Mouse (Mus musculus): ENCODE results near the gene Nyap1. TPM values are rescaled to one million over a fixed set of nuclear protein-coding genes. Genes with fewer than 3 reads are reported as not detected.
"Not testable (repeated sequence)": the region's sequence is repeated elsewhere in the genome, so short reads cannot be mapped to it uniquely, and the experiment has no call there.

The Nyap1 gene
- polyA plus RNA-seq, 1 experiment from 2014 or later, result 0.33 TPM

DNA sequence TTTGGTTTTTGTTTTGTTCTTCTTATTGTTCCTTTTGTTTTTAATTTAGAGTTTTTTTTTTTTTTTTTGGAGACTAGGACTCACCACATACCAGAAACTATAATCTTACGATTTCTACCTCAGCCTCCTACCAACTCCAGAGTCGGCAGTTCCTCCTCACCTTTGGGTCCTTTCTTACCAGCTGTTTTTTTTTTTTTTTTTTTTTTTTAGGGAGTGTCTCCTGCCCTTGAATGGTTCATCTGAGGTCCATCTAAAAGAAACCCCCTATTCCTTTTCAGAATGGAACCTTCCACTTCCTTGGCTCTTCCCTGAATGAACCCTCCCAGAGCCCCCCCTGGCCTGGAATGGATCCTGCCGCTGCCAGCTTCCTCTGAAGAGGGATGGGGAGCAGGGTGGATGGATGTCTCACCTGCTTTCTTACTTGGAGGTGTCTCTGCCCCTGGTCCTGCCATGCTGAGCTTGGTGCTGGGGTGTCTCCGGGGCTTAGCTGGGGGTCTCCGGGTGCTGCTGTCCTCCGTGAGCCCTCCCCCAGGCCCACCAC is 3.9 kb downstream of the Nyap1 start:
- Histone ChIP-seq H3K27me3 (replicated peaks) (peaks cover 26% of the 10 kb centered on the region; the same call in 1 of the 2 replicates), H3K27ac (no peak overlapping the region), H3K36me3 (peaks cover 9% of the 10 kb centered on the region; the same call in 1 of the 2 replicates), H3K4me1 (peaks cover 58% of the 10 kb centered on the region), H3K4me3 (no peak overlapping the region), H3K9ac (no peak overlapping the region), H3K9me3 (replicated peaks) (no peaks in the 10 kb centered on the region), H3K4me2 (no peak overlapping the region)
- WGBS (ENCODE audit: insufficient replicate concordance), result 72% methylated on average over 6 of the region's 6 CpGs
- no peak for ATAC-seq

DNA sequence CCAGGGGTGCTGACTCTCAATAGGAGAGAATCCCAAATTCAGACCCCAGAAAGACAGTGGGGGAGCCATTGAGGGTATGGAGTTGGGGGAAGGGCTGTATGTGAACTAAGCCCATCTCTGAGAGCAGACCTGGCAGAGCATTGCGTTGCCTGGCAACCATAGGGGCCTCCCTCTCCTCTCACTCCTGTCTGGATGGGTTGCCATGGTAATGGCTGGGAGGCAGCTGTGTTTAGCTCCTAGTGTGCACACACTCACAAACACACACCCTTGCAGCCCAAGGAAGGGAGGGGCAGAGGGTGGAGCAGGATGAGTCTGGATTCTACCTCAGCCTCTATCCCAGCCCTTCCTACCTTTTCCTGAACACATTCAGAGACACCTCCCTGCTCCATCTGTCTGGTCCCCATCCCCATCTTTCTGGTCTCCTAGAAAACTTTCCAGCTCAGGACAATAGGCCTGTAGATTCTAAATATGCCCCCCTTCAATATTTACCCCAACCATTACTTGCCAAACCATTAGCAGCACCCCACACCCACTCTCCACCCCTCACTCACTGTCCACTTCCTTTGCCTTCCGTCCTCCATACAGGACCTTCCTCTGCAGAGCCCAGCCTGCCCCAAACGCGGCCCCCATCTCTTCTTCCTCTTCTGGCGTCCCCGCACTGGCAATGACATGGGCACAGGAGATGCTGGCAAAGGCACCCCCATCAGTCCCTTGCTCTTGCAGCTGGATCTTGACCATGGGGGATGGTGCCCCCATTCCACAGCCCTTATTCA is 6.9 kb downstream of the Nyap1 start:
- no peak overlapping the region for H3K4me3 ChIP-seq
- no peak overlapping the region for H3K4me2 ChIP-seq
- H3K9ac ChIP-seq, result no peak overlapping the region
- WGBS (ENCODE audit: insufficient replicate concordance), result 61% methylated on average over 6 of the region's 6 CpGs
- ATAC-seq, result no peak
- peaks cover 33% of the 10 kb centered on the region for H3K4me1 ChIP-seq
- H3K9me3 ChIP-seq (replicated peaks), result no peaks in the 10 kb centered on the region
- H3K27me3 ChIP-seq (replicated peaks), result peaks cover 44% of the 10 kb centered on the region
- peaks cover 9% of the 10 kb centered on the region; the same call in 1 of the 2 replicates for H3K36me3 ChIP-seq
- H3K27ac ChIP-seq, result no peak overlapping the region

DNA sequence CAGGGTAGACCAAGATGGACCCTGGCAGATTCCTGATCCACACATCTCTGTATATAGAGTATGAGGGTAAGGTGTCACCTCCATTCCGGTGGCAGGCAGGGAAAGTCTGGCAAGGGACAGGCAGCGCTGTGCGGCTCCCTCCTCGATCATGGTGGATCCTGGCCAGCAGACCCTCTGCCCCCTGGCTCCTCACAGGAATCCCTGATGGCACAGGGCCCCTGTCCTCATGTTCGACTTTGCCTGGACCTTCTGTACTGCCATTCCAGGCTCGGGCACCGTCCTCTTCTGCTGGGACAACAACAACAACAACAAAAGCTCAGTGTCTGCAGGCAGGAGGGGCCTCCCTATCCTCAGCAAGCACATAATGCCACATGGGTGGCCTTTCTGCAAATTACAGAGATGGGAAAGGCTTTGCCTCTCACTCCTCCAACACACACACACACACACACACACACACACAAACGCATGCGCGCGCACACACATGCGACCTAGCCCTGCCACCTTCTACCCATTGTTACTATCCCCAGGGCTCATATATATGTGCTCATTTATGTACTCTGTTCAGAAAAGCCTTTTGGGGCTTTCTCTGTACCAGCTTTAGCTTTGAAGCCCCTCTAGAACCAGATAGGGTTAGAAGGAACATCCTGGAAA is 7.6 kb downstream of the Nyap1 start:
- WGBS (ENCODE audit: insufficient replicate concordance), result 86% methylated on average over 12 of the region's 12 CpGs
- no peaks in the 10 kb centered on the region for H3K9me3 ChIP-seq (replicated peaks)
- peaks cover 44% of the 10 kb centered on the region for H3K27me3 ChIP-seq (replicated peaks)
- H3K4me3 ChIP-seq, result no peak overlapping the region
- H3K36me3 ChIP-seq, result peaks cover 9% of the 10 kb centered on the region; the same call in 1 of the 2 replicates
- ATAC-seq, result no peak
- H3K9ac ChIP-seq, result no peak overlapping the region
- no peak overlapping the region for H3K27ac ChIP-seq
- H3K4me2 ChIP-seq, result no peak overlapping the region
- H3K4me1 ChIP-seq, result peaks cover 26% of the 10 kb centered on the region

DNA sequence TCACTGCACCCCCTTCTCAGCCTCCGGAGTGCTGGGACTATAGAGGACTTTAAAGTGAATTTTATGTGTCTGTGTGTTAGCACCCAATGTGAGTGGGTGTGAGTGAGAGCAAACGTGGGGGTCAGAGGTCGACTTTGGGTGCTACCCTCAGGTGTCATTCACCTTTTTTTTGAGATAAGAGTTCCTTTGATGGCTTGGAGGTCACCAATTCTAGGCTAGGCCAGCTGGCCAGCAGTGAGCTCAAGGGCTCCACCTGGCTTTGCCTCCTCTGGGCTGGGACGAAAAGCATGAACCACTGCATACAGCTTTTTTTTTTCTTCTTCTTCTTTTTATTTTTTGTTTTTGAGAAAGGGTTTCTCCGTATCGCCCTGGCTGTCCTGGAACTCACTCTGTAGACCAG is 14.6 kb downstream of the Nyap1 start:
- 61% methylated on average over 6 of the region's 6 CpGs for WGBS (ENCODE audit: insufficient replicate concordance)
- H3K4me3 ChIP-seq, result no peak overlapping the region
- H3K9ac ChIP-seq, result no peak overlapping the region
- peaks cover 29% of the 10 kb centered on the region for H3K27me3 ChIP-seq (replicated peaks)
- H3K4me1 ChIP-seq, result peaks cover 3% of the 10 kb centered on the region; the same call in 1 of the 2 replicates
- ATAC-seq, result 0 out of 2 replicates have a peak, but pooled peaks have one; percentile 21
- H3K27ac ChIP-seq, result no peak overlapping the region
- no peaks in the 10 kb centered on the region for H3K36me3 ChIP-seq
- H3K4me2 ChIP-seq, result no peak overlapping the region
- H3K9me3 ChIP-seq (replicated peaks), result no peaks in the 10 kb centered on the region

DNA sequence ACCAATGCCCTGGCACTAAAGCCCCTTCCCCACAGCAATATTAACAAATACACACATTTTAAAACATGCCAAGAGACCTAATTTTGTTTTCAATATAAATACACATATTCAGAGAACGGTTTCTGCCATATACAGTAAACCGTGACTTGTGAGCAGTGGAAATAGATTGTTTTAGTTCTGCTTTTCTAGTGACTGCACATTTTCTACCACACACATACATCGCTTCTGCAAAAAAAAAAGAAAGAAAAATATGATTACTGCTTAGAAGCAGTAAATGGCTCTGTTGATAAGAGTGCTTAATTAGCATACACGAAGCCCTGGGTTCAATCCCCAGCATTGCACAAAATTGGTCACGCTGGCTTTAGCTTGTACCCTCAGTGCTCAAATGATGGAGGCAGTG is 17.6 kb downstream of the Nyap1 start:
- Histone ChIP-seq H3K4me2 (no peak overlapping the region), H3K27ac (no peak overlapping the region), H3K4me3 (no peak overlapping the region), H3K27me3 (replicated peaks) (peaks cover 17% of the 10 kb centered on the region; the same call in 1 of the 2 replicates), H3K4me1 (peaks cover 22% of the 10 kb centered on the region), H3K9me3 (replicated peaks) (no peaks in the 10 kb centered on the region), H3K36me3 (no peaks in the 10 kb centered on the region), H3K9ac (no peak overlapping the region)
- ATAC-seq, result no peak
- WGBS (ENCODE audit: insufficient replicate concordance), result 67% methylated on average over 5 of the region's 5 CpGs

DNA sequence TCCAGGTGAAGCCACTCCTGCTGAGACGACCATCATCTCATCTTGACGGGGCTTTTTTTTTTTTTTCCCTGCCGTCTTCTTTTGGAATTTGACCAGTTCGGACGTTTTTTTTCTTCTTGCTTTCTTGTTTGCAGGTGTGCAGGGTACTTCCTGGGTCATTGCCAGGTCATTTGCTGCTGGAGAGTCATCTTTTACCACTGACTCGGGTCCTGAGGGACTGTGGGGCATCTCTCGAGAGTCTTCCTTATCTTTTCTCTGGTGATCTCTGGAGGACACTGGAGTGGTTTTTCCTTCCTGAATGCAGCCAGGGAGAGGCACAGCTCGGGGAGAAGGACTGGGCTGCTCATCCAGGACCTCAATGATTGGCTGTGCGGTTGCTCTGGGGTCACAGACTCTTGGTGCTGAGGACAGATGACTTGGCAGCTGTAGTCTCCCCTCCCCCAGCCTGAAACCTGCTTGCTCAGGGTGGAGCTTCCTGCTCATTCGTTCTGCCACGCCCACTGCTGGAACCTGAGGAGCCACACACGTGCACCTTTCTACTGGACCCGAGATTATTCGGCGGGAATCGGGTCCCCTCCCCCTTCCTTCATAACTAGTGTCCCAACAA is 20.7 kb downstream of the Nyap1 start:
- Histone ChIP-seq H3K4me3 (peak overlapping the region; percentile 43), H3K4me2 (peak overlapping the region; percentile 70), H3K4me1 (peaks cover 33% of the 10 kb centered on the region), H3K9ac (peak overlapping the region; percentile 39; the same call in 1 of the 2 replicates), H3K27me3 (replicated peaks) (peaks cover 24% of the 10 kb centered on the region)
- ATAC-seq, result peak; percentile 79
- H3K9me3 ChIP-seq (replicated peaks); H3K27ac ChIP-seq; H3K36me3 ChIP-seq: not testable (repeated sequence)
- 11% methylated on average over 11 of the region's 16 CpGs for WGBS (ENCODE audit: insufficient replicate concordance)

DNA sequence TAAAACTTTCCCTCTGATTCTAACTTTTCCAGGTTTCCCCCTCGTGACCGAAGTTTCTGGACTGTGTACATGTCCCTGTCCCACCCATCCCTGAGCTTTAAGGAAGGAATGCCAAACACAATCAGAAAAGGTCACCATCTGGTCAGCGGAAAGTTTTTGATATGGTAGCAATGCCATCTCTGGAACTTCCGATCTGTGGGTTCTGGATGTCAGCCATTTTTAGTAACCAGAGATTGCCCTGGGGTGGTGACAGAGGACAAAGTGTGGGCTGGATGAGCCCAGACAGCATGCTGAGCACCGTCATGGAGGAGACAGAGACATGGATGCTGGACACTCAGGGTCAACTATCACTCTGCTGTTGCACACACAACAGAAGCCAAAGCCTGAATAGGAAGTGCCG is 22.3 kb downstream of the Nyap1 start:
- peak overlapping the region; percentile 9 for H3K4me2 ChIP-seq
- peaks cover 29% of the 10 kb centered on the region for H3K27me3 ChIP-seq (replicated peaks)
- H3K4me1 ChIP-seq, result peaks cover 33% of the 10 kb centered on the region
- 62% methylated on average over 6 of the region's 6 CpGs for WGBS (ENCODE audit: insufficient replicate concordance)
- H3K9me3 ChIP-seq (replicated peaks), result no peaks in the 10 kb centered on the region
- no peak for ATAC-seq
- no peaks in the 10 kb centered on the region for H3K36me3 ChIP-seq
- H3K9ac ChIP-seq, result no peak overlapping the region
- H3K4me3 ChIP-seq, result no peak overlapping the region
- 0 out of 2 replicates have a peak overlapping the region, but pooled peaks have one; percentile 27 for H3K27ac ChIP-seq

DNA sequence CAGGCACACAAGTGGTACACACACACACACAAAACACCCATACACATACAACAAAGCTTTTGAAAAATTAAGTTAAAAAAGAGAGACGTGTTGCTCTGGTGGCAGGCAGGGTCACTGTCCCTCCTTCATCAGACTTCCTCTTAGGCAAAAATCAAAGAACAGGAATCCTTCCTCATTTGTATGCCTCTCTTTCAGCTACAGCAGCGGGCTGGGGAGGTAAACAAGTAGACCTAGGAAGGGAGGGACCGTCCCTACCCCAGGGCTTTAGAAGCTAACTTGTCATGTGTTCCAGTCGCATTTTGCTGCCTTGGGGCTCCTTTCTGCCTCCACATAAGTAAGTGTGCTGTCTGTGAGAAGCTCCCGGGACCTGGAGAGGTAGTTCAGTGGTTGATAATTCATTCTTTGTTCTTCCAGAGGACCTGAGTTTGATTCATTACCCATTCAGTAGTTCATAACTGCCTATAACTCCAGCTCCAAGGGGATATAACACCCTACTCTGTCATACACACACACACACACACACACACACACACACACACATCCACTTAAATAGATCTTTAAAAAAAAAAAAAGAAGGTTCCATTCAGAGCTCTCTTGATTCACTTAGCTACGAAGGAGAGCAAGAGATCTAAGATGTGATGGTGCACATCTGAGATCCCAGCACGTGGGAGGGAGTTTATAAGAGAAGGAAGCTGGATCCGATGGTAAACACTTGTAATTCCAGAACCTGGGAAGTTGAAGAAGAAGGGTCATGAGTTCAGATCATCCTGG is 23.2 kb downstream of the Nyap1 start:
- Histone ChIP-seq H3K9ac (no peak overlapping the region), H3K4me1 (peaks cover 33% of the 10 kb centered on the region), H3K36me3 (no peaks in the 10 kb centered on the region), H3K4me2 (peak overlapping the region; percentile 9; the same call in 1 of the 2 replicates), H3K9me3 (replicated peaks) (no peaks in the 10 kb centered on the region), H3K4me3 (no peak overlapping the region), H3K27me3 (replicated peaks) (peaks cover 27% of the 10 kb centered on the region), H3K27ac (0 out of 2 replicates have a peak overlapping the region, but pooled peaks have one; percentile 14)
- no peak for ATAC-seq
- 44% methylated on average over 8 of the region's 8 CpGs for WGBS (ENCODE audit: insufficient replicate concordance)

DNA sequence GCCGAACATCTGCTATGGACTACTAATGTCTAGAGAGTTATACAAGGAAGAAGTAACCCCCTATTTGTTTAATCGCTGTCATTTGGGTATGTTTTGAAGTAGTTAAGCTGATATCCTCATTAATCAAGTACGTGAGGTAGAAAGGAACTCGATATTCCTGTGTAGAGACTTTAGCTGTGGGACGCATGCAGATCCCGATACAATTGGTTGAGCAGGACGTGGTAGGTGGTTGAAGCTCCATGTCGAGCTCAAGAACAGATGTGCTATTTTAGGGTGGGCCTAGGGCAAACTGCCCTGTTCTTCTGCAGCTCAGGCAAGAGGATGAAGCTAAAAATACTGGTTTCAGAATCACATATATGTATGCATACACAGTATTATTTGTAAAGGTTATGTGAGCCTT is 25.7 kb downstream of the Nyap1 start:
- H3K4me3 ChIP-seq, result no peak overlapping the region
- no peaks in the 10 kb centered on the region for H3K9me3 ChIP-seq (replicated peaks)
- peaks cover 12% of the 10 kb centered on the region for H3K27me3 ChIP-seq (replicated peaks)
- no peak overlapping the region for H3K4me2 ChIP-seq
- H3K9ac ChIP-seq, result no peak overlapping the region
- H3K4me1 ChIP-seq, result peaks cover 27% of the 10 kb centered on the region
- no peak overlapping the region for H3K27ac ChIP-seq
- 69% methylated on average over 8 of the region's 8 CpGs for WGBS (ENCODE audit: insufficient replicate concordance)
- no peak for ATAC-seq
- H3K36me3 ChIP-seq, result no peaks in the 10 kb centered on the region

DNA sequence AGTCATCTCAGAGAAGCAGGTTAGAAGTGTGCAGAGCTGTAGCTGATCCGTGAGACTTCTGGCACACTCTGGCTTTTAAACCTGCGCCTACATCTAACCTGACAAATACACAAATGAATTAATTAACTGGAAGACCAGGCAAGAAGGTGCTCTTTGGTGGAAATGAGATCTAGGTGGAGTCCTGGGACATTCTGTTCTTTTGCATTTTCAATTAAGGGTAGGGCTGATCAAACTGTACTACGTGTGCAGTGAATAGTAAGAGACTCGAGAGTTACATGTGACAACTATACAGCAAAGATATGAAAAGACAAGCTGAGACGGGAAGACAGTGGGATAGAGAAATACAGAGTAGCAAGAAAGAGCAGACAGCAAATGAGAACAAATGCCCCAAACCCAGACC is 28.0 kb downstream of the Nyap1 start:
- Histone ChIP-seq H3K9me3 (replicated peaks) (no peaks in the 10 kb centered on the region), H3K27ac (no peak overlapping the region), H3K4me1 (peaks cover 8% of the 10 kb centered on the region), H3K9ac (no peak overlapping the region), H3K4me3 (no peak overlapping the region), H3K27me3 (replicated peaks) (peaks cover 12% of the 10 kb centered on the region), H3K36me3 (no peaks in the 10 kb centered on the region), H3K4me2 (no peak overlapping the region)
- no peak for ATAC-seq
- WGBS (ENCODE audit: insufficient replicate concordance), result 73% methylated on average over 5 of the region's 5 CpGs

DNA sequence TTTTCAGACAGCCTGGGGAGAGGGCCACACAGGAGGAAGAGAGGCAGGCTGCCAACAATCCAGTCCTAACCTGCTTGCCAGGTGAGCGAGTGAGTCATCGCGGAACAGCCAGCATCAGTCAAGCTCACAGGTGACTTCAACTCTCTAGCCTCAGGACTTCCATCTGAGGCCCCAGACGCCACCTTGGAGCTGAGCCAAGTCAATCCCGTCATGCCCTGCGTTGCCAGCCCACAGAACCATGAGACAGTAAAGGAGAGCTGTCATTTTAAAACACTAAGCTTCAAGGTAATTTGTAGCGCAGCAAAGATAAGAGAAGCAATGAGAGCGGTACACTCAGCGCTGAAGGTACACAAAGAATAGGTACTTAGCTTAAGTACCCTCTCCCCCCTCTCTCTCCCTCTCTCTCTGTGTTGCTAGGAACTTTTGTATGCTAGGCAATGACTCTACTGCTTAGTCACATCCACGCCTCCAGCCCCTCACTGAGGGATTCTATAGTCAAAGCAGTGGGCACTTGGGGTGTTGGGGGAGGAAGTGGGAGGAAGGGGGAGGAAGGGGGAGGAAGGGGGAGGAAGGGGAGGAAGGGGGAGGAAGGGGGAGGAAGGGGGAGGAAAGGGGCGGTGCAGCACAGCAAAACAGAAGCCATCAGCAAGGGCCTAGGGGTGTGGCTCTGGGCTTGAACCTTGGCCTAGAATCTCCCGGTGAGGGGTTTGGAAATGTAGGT is 34.3 kb downstream of the Nyap1 start:
- Histone ChIP-seq H3K9ac (no peak overlapping the region; the same call in 1 of the 2 replicates), H3K27ac (peak overlapping the region; percentile 3; the same call in 1 of the 2 replicates), H3K36me3 (no peaks in the 10 kb centered on the region), H3K4me1 (peaks cover 17% of the 10 kb centered on the region), H3K4me2 (no peak overlapping the region), H3K4me3 (no peak overlapping the region), H3K9me3 (replicated peaks) (no peaks in the 10 kb centered on the region), H3K27me3 (replicated peaks) (no peaks in the 10 kb centered on the region; the same call in 1 of the 2 replicates)
- ATAC-seq, result peak; percentile 44
- 59% methylated on average over 12 of the region's 12 CpGs for WGBS (ENCODE audit: insufficient replicate concordance)

Data from liver, embryonic 12.5 days (tissue).